Mouse (Mus musculus) ES-E14 (cell line): ENCODE data around the gene Tmem63c. TPM values are rescaled to one million over a fixed set of nuclear protein-coding genes. Genes with fewer than 3 reads are reported as not detected.

ENCODE experiments used
- DNase-seq: peaks from one replicate; pipeline ENCODE4 v3.0.0-alpha.2; 2013; ENCODE audit warnings: low read depth, low spot score
- H3K27ac ChIP-seq: 2 replicates; pipeline ENCODE4 v1.5.1; 2012; ENCODE audit warnings: low read depth, mild to moderate bottlenecking, low read length, moderate library complexity, mixed read lengths; ENCODE audit not compliant: poor library complexity, insufficient read depth, severe bottlenecking
- H3K36me3 ChIP-seq: 2 replicates; pipeline ENCODE4 v1.6.1; 2012; ENCODE audit warnings: mild to moderate bottlenecking, low read length, moderate library complexity, mixed read lengths; ENCODE audit not compliant: control insufficient read depth, poor library complexity, insufficient read depth, severe bottlenecking
- H3K4me1 ChIP-seq, 2 experiments: fragments of 150-350 bp in 1 of 2; sonication (generic) in 1 of 2; 2 replicates each; pipeline ENCODE4 v1.6.1; 2012; ENCODE audit warnings: low read length in 2 of 2, mild to moderate bottlenecking in 1 of 2, mixed read lengths in 1 of 2; ENCODE audit not compliant: control insufficient read depth in 2 of 2, insufficient read depth in 2 of 2, poor library complexity in 1 of 2
- H3K4me3 ChIP-seq, 2 experiments: fragments of 150-350 bp in 1 of 2; sonication (generic) in 1 of 2; 2 replicates each; pipeline ENCODE4 v1.5.1; 2012; ENCODE audit warnings: low read length in 2 of 2, low read depth in 1 of 2, mild to moderate bottlenecking in 1 of 2, mixed read lengths in 1 of 2; ENCODE audit not compliant: insufficient read depth in 1 of 2, poor library complexity in 1 of 2, severe bottlenecking in 1 of 2
- H3K9ac ChIP-seq: 2 replicates; pipeline ENCODE4 v1.6.1; 2012; ENCODE audit warnings: low read depth, mild to moderate bottlenecking, low read length, mixed read lengths; ENCODE audit not compliant: poor library complexity, insufficient read depth, severe bottlenecking
- H3K9me3 ChIP-seq: fragments of 150-350 bp; sonication (generic); 2 replicates; pipeline ENCODE4 v1.6.1; 2012; ENCODE audit warnings: low read depth, mild to moderate bottlenecking, low read length; ENCODE audit not compliant: control insufficient read depth, insufficient read depth
- CHD2 ChIP-seq: IDR thresholded peaks from 2 replicates; pipeline ENCODE4 v1.6.1; 2014; ENCODE audit warnings: mild to moderate bottlenecking, low read depth, low read length, inconsistent platforms
- HCFC1 ChIP-seq: IDR thresholded peaks from 2 replicates; pipeline ENCODE4 v1.6.1; 2012; ENCODE audit warnings: low read length, inconsistent platforms, borderline replicate concordance; ENCODE audit not compliant: insufficient read depth
- MAFK ChIP-seq: IDR thresholded peaks from 2 replicates; pipeline ENCODE4 v1.6.1; 2014; ENCODE audit warnings: mild to moderate bottlenecking, low read depth, low read length, inconsistent platforms; ENCODE audit not compliant: insufficient read depth
- ZC3H11A ChIP-seq: IDR thresholded peaks from 2 replicates; pipeline ENCODE4 v1.6.1; 2012; ENCODE audit warnings: low read depth, mild to moderate bottlenecking, inconsistent platforms, low read length, borderline replicate concordance
- ZNF384 ChIP-seq: IDR thresholded peaks from 2 replicates; pipeline ENCODE4 v1.6.1; 2012; ENCODE audit warnings: low read depth, low read length, inconsistent platforms
- in situ Hi-C, 2 experiments: fragments of 600-800 bp; cut with MboI; formaldehyde crosslinking; loops; one replicate each; pipeline ENCODE4 v1.15.1; 2025; ENCODE audit warnings: low sequenced_read_pairs in 2 of 2, inconsistent platforms in 1 of 2; ENCODE audit not compliant: unreplicated experiment in 2 of 2
- total RNA-seq: library from RNA; depleted of rRNA; stranded (reverse); fragments of 300-350 nt; gene quantifications from 2 replicates; pipeline ENCODE4 v1.2.3, GENCODE M21; 2012

Gene Tmem63c
- total RNA-seq, 1 experiment, result 1.9 TPM

DNA sequence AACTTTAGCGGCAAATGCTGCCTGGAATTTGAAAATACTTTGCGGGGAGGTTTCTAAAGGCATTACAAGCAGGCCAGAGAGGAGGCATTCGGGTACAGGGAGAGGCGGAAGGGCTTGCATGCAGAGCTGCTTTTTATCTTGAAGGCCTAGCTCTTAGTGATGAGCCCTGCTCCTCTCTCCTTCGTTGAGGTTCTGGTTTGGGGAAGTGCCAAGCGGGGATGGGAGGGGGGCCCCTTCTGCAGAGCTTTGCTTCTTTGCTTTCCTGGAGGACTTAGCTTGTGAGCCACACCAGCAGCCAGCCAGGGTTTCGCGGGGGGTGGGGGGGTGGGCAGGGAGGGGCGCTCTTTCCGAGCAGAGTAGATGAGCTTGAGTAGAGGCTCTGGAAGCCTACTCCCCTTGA is 45.4 kb upstream of the Tmem63c start:
- no peak for DNase-seq
- TF ChIP-seq CHD2 (no peak), ZNF384 (no peak), HCFC1 (no peak), MAFK (no peak), ZC3H11A (no peak)
- H3K4me1 ChIP-seq, result peaks cover 1 to 12% of the 10 kb centered on the region in 2 experiments; a peak in 2 of 4 replicates
- in situ Hi-C loops, result no loop called here
- no peak overlapping the region for H3K9ac ChIP-seq
- H3K4me3 ChIP-seq, result no peak overlapping the region
- H3K27ac ChIP-seq, result no peak overlapping the region
- no peaks in the 10 kb centered on the region for H3K36me3 ChIP-seq
- H3K9me3 ChIP-seq, result no peaks in the 10 kb centered on the region

DNA sequence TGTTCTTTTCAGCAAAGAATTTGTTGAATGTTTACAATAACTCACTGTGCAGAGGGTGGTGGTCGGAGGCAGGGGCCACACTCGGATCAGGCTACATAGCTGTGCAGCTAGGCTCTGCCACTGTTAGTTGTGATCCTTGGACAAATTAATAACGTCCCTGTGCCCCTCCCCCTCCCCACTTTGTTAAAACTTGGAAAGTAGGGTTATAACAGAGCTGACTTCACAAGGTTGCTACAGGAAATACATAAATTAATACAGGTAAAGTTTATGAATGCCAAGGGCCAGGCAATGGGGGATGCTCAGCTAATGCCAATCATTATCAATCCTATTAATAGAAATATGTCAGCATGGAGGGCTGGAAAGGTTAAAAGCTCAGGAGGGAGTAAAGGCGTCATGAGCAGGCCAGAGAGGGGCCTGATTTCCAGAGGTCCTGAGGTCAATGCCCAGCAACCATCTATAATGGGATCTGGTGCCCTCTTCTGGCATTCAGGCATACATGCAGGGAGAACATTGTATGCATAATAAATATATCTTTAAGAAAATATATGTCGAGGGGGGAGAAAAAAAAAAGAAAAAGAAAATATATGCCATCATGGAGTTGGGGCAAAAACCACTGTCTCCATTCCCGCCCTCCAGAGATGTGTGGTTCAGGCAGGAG is 44.5 kb upstream of the Tmem63c start:
- in situ Hi-C loops, result no loop called here
- no peak overlapping the region for H3K4me3 ChIP-seq
- no peak overlapping the region for H3K27ac ChIP-seq
- no peaks in the 10 kb centered on the region for H3K36me3 ChIP-seq
- no peak overlapping the region for H3K9ac ChIP-seq
- H3K9me3 ChIP-seq, result no peaks in the 10 kb centered on the region
- no peak for DNase-seq
- peaks cover 1 to 14% of the 10 kb centered on the region in 2 experiments; a peak in 2 of 4 replicates for H3K4me1 ChIP-seq
- TF ChIP-seq MAFK (no peak), HCFC1 (no peak), ZC3H11A (no peak), ZNF384 (no peak), CHD2 (no peak)

DNA sequence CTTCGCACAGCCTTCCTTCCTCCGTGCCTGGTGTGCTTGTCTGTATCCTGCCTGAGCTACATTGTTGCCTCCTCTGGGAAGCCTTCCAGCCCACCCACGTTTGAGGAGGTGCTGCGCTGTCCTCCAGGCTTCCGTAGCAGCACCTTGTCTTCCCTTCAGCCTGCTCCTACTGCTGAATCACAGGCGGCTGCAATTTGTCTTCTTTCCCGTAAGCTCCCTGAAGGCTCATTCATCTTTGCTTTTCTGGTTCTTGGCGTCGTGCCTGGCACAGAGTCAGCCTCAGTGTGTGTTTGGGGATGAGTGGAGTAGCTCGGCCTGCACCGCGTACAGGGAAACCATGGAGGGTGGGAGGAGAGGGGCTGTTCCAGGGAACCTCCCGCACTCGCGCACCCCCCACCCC is 43.3 kb upstream of the Tmem63c start:
- TF ChIP-seq HCFC1 (no peak), ZC3H11A (no peak), ZNF384 (no peak), MAFK (no peak), CHD2 (no peak)
- peak overlapping the region; percentile 26 to 42; a peak in 3 of 4 replicates for H3K4me3 ChIP-seq
- H3K9ac ChIP-seq, result peak overlapping the region; percentile 66; the same call in 1 of the 2 replicates
- H3K36me3 ChIP-seq, result no peaks in the 10 kb centered on the region
- in situ Hi-C loops, result no loop called here
- no peaks in the 10 kb centered on the region for H3K9me3 ChIP-seq
- DNase-seq, result no peak
- peaks cover 1 to 14% of the 10 kb centered on the region in 2 experiments; a peak in 2 of 4 replicates for H3K4me1 ChIP-seq
- H3K27ac ChIP-seq, result no peak overlapping the region

DNA sequence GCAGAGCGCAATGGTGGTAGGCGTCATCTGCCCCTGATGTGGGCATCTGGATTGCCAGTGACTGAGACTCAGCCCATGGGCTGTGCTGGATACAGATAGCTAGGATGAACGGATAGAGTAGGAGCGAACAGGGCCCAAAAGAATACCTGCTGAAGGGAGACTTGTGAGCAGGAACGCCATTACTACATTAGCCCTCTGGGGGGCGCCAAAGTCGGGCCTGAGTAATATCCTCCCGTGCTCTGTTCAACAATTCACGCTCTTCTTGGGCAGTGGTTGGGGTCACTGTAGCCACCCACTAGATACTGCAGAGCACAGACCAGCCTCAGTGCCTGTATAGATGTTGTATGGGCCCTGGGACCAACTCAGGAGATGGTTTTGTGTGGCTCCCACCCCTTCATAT is 40.0 kb upstream of the Tmem63c start:
- in situ Hi-C loops, result no loop called here
- peaks cover 1 to 11% of the 10 kb centered on the region in 2 experiments; a peak in 1 of 4 replicates for H3K4me1 ChIP-seq
- H3K27ac ChIP-seq, result no peak overlapping the region
- H3K9ac ChIP-seq, result no peak overlapping the region
- no peak for DNase-seq
- H3K9me3 ChIP-seq, result no peaks in the 10 kb centered on the region
- H3K4me3 ChIP-seq, result no peak overlapping the region
- TF ChIP-seq MAFK (no peak), ZC3H11A (0 out of 2 replicates have a peak, but pooled peaks have one; percentile 14), HCFC1 (no peak)
- H3K36me3 ChIP-seq, result no peaks in the 10 kb centered on the region
